ENCODE assay signal across 8 mouse cellular contexts in the genomic region with DNA sequence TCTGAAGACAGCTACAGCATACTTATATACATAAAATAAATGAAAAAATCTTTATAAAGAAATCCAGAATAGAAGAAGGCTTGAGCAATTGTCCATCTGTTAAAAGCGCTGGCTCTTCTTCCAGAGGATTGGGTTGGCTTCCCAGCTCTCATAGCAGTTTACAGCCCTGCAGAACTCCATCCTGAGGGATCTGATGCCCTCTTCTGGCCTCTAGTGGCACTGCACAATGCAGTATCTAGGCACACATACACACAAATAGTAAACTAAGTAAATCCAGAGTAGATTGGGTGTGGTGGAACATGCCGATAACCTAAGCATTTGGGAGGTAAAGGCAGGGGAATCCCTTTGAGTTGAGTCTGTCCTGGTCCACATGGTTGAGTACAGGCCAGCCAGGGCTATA. TPM values are rescaled to one million over a fixed set of nuclear protein-coding genes. Genes with fewer than 3 reads are reported as not detected.
A peak's percentile ranks its signal among the peaks of the same experiment; 100 is the strongest.
DNase-seq lines count a peak whose midpoint lies in the region; TF ChIP-seq lines count a peak whose summit lies in the region.

No protein-coding gene starts in this region.

- no peak overlapping the region for H3K4me3 ChIP-seq in bone marrow, adult 2 months (replicated peaks; ENCODE audit: control insufficient read depth, low read depth, low read length)

- peak; percentile 73 for TF ChIP-seq CTCF in bone marrow, adult 2 months (IDR thresholded peaks at IDR 0.05; ENCODE audit: control insufficient read depth, insufficient read depth, low read length)

- peak; percentile 19 for DNase-seq in cerebellum, adult 18-20 months
- DNase-seq in cerebellum, adult 11-12 months, result no peak
- DNase-seq in left cerebral cortex, postnatal 4 days, result peak; percentile 44
- DNase-seq in left cerebral cortex, postnatal 10 days (ENCODE audit: extremely low spot score in 1 of 2, low spot score in 2 of 2), result no peak
- peak; percentile 51 to 68 for DNase-seq in heart, postnatal 14 days
- peak; percentile 63 for DNase-seq in lung, postnatal 36 days
- DNase-seq in thymus, postnatal 0 days (ENCODE audit: low spot score), result peak; percentile 52

- WGBS in bone marrow, adult 2 months, result 75% methylated on average over 2 of the region's 2 CpGs

- no peak for TF ChIP-seq POLR2A in bone marrow, adult 2 months (IDR thresholded peaks at IDR 0.05; ENCODE audit: borderline replicate concordance, control insufficient read depth, low read depth, low read length)

- H3K4me1 ChIP-seq in bone marrow, adult 2 months (ENCODE audit: control insufficient read depth, insufficient read depth, low read length), result peaks cover 2% of the 10 kb centered on the region; the same call in 1 of the 2 replicates

- no peak overlapping the region for H3K27ac ChIP-seq in bone marrow, adult 2 months (ENCODE audit: control insufficient read depth, insufficient read depth, low read depth, low read length, poor library complexity)

- intact Hi-C loops in left cerebral cortex, postnatal 4 days (cut with DNase I), result no loop called here
- intact Hi-C loops in left cerebral cortex, postnatal 10 days (cut with DNase I), result no loop called here
- intact Hi-C loops in heart, postnatal 14 days (cut with DNase I), result loop anchor here (1.0 to 5.0 kb wide), 3 partner anchors 59 to 344 kb away; no protein-coding TSS in a partner anchor

RNA-seq across cellular contexts. Expression of a gene that starts 8.0 kb away (rescaled TPM):
- total RNA-seq in left cerebral cortex, postnatal 4 days (2021), result 1 to 10 TPM; 5.7 to 5.9 TPM
- total RNA-seq in left cerebral cortex, postnatal 10 days (2021), result 1 to 10 TPM; 2.8 to 4.5 TPM
- polyA plus RNA-seq in bone marrow, adult 2 months (2011; ENCODE audit: insufficient read depth, insufficient read length, low replicate concordance, missing spikeins), result 35.3 and 44.1 TPM in 2 replicates
- 1 to 10 TPM; 3.8 to 8.5 TPM for total RNA-seq in heart, postnatal 14 days (2021)
- polyA plus RNA-seq in thymus, postnatal 0 days (2015; fragmentation: Nextera tagmentation; extraction: Ambion mirVana), result 85.5 and 87.8 TPM in 2 replicates

RNA-seq across cellular contexts. Expression of a gene that starts 56.5 kb away (rescaled TPM):
- 1 to 10 TPM; 5.7 to 6.0 TPM for total RNA-seq in left cerebral cortex, postnatal 4 days (2021)
- total RNA-seq in left cerebral cortex, postnatal 10 days (2021), result 1 to 10 TPM; 4.0 to 5.2 TPM
- 7.3 and 8.8 TPM in 2 replicates for polyA plus RNA-seq in bone marrow, adult 2 months (2011; ENCODE audit: insufficient read depth, insufficient read length, low replicate concordance, missing spikeins)
- total RNA-seq in heart, postnatal 14 days (2021), result 10 to 100 TPM; 18.6 to 21.7 TPM
- polyA plus RNA-seq in thymus, postnatal 0 days (2015; fragmentation: Nextera tagmentation; extraction: Ambion mirVana), result 10.0 and 10.6 TPM in 2 replicates

RNA-seq across cellular contexts. Expression of a gene that starts 57.1 kb away (rescaled TPM):
- 100 to 1,000 TPM; 142 to 154 TPM for total RNA-seq in left cerebral cortex, postnatal 4 days (2021)
- 100 to 1,000 TPM; 168 to 174 TPM for total RNA-seq in left cerebral cortex, postnatal 10 days (2021)
- polyA plus RNA-seq in bone marrow, adult 2 months (2011; ENCODE audit: insufficient read depth, insufficient read length, low replicate concordance, missing spikeins), result not detected in 2 replicates
- total RNA-seq in heart, postnatal 14 days (2021), result 10 to 100 TPM in 1 of 2 experiments, 1 to 10 TPM in 1; 7.8 to 10.9 TPM
- polyA plus RNA-seq in thymus, postnatal 0 days (2015; fragmentation: Nextera tagmentation; extraction: Ambion mirVana), result 0.53 and 0.91 TPM in 2 replicates

Comparison
In these comparisons a context has a peak if more than half of its experiments do, and no peak if none do; other contexts are left out.
1. DNase-seq: peak in cerebellum, adult 18-20 months (2 of 2), left cerebral cortex, postnatal 4 days (single experiment), heart, postnatal 14 days (2 of 2), lung, postnatal 36 days (single experiment) and thymus, postnatal 0 days (single experiment); none in cerebellum, adult 11-12 months (single experiment) and left cerebral cortex, postnatal 10 days (0 of 2).
2. RNA of a gene that starts 57.1 kb away (total RNA-seq): 168 to 174 TPM in left cerebral cortex, postnatal 10 days and 142 to 154 TPM in left cerebral cortex, postnatal 4 days; 7.8 to 10.9 TPM in heart, postnatal 14 days; every median in the first group is over 10 times any median in the second.